Mouse (Mus musculus): ENCODE measurements around the gene Tnni1.
A peak's percentile ranks its signal among the peaks of the same experiment; 100 is the strongest.

GRCm38 (mm10) chr1:135792143-135792939, 13.1 kb downstream of the Tnni1 start:
- TF ChIP-seq CTCF (conservative IDR thresholded peaks at IDR 0.05; ENCODE audit: low read length) (no peak), POU5F1 (IDR thresholded peaks at IDR 0.05; ENCODE audit: borderline replicate concordance, low read length) (no peak), NANOG (IDR thresholded peaks at IDR 0.05; ENCODE audit: borderline replicate concordance, low read length) (0 out of 2 replicates have a peak, but pooled peaks have one; percentile 9)
